Mouse (Mus musculus) lung, postnatal 0 days (tissue): ENCODE data around the gene Mpz.

Source experiments
- CTCF ChIP-seq: IDR thresholded peaks from 2 replicates; pipeline ENCODE4 v1.5.1; 2016; ENCODE audit warnings: antibody characterized with exemption, mild to moderate bottlenecking
- EP300 ChIP-seq: IDR thresholded peaks from 2 replicates; pipeline ENCODE4 v1.6.1; 2016; ENCODE audit warnings: antibody characterized with exemption, mild to moderate bottlenecking, control low read depth

DNA sequence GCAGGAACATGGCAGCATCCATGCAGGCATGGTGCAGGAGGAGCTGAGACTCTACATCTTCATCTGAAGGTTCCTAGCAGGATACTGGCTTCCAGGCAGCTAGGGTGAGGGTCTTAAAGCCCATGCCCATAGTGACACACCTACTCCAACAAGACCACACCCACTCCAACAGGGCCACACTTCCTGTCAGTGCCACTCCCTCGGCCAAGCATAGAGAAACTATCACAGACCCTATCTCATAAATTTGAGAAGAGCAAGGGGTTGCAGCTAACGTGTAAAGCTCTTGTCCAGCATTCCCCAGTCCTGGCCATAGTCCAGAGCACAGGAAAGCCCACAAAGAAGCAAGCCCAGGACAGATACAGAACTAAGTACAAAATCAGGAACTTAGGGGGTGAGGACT lies 49.5 kb upstream of the Mpz start:
- TF ChIP-seq CTCF (no peak), EP300 (no peak)
